Mouse (Mus musculus): Measurements from ENCODE around the gene Shank3. TPM values are rescaled to one million over a fixed set of nuclear protein-coding genes. Genes with fewer than 3 reads are reported as not detected.

Gene Shank3
- polyA plus RNA-seq, 1 experiment = 10.2 TPM

GRCm38 (mm10) chr15:89582494-89582893 lies 83.1 kb downstream of the Shank3 start:
- TF ChIP-seq POLR2A (IDR thresholded peaks at IDR 0.05; ENCODE audit: low read depth, low read length) (no peak), CTCF (IDR thresholded peaks at IDR 0.05; ENCODE audit: extremely low read depth, insufficient read length, insufficient replicate concordance, low read depth, low read length) (no peak)
- Histone ChIP-seq H3K27ac (ENCODE audit: insufficient read depth, low read depth, low read length) (no peak overlapping the region), H3K4me1 (ENCODE audit: control insufficient read depth, insufficient read depth, insufficient read length, low read length) (no peaks in the 10 kb centered on the region), H3K4me3 (ENCODE audit: low read depth, low read length) (no peak overlapping the region), H3K36me3 (ENCODE audit: control insufficient read depth, insufficient read depth, low read length) (no peaks in the 10 kb centered on the region), H3K27me3 (ENCODE audit: control insufficient read depth, insufficient read depth, low read length) (no peaks in the 10 kb centered on the region)
- WGBS = 85% methylated on average over 7 of the region's 7 CpGs

GRCm38 (mm10) chr15:89585101-89585500 lies 85.7 kb downstream of the Shank3 start:
- no peak for TF ChIP-seq POLR2A (IDR thresholded peaks at IDR 0.05; ENCODE audit: low read depth, low read length)
- no peak for TF ChIP-seq CTCF (IDR thresholded peaks at IDR 0.05; ENCODE audit: extremely low read depth, insufficient read length, insufficient replicate concordance, low read depth, low read length)
- no peak overlapping the region for H3K4me3 ChIP-seq (ENCODE audit: low read depth, low read length)
- H3K27ac ChIP-seq (ENCODE audit: insufficient read depth, low read depth, low read length) = no peak overlapping the region
- no peaks in the 10 kb centered on the region for H3K27me3 ChIP-seq (ENCODE audit: control insufficient read depth, insufficient read depth, low read length)
- no peaks in the 10 kb centered on the region for H3K36me3 ChIP-seq (ENCODE audit: control insufficient read depth, insufficient read depth, low read length)
- H3K4me1 ChIP-seq (ENCODE audit: control insufficient read depth, insufficient read depth, insufficient read length, low read length) = no peaks in the 10 kb centered on the region
- 82% methylated on average over 5 of the region's 5 CpGs for WGBS

- Histone ChIP-seq H3K27me3 (ENCODE audit: control insufficient read depth, insufficient read depth, low read length) (no peaks in the 10 kb centered on the region), H3K4me3 (ENCODE audit: low read depth, low read length) (no peak overlapping the region), H3K36me3 (ENCODE audit: control insufficient read depth, insufficient read depth, low read length) (no peaks in the 10 kb centered on the region), H3K4me1 (ENCODE audit: control insufficient read depth, insufficient read depth, insufficient read length, low read length) (no peaks in the 10 kb centered on the region), H3K27ac (ENCODE audit: insufficient read depth, low read depth, low read length) (no peak overlapping the region)
- 84% methylated on average over 11 of the region's 11 CpGs for WGBS
- TF ChIP-seq CTCF (IDR thresholded peaks at IDR 0.05; ENCODE audit: extremely low read depth, insufficient read length, insufficient replicate concordance, low read depth, low read length) = no peak
- TF ChIP-seq POLR2A (IDR thresholded peaks at IDR 0.05; ENCODE audit: low read depth, low read length) = no peak
Observed at GRCm38 (mm10) chr15:89585631-89586030, 86.2 kb downstream of the Shank3 start.

GRCm38 (mm10) chr15:89589146-89589545 lies 89.7 kb downstream of the Shank3 start:
- Histone ChIP-seq H3K4me1 (ENCODE audit: control insufficient read depth, insufficient read depth, insufficient read length, low read length) (peaks cover 2% of the 10 kb centered on the region; the same call in 1 of the 2 replicates), H3K36me3 (ENCODE audit: control insufficient read depth, insufficient read depth, low read length) (no peaks in the 10 kb centered on the region), H3K27me3 (ENCODE audit: control insufficient read depth, insufficient read depth, low read length) (no peaks in the 10 kb centered on the region), H3K27ac (ENCODE audit: insufficient read depth, low read depth, low read length) (no peak overlapping the region), H3K4me3 (ENCODE audit: low read depth, low read length) (no peak overlapping the region)
- TF ChIP-seq CTCF (IDR thresholded peaks at IDR 0.05; ENCODE audit: extremely low read depth, insufficient read length, insufficient replicate concordance, low read depth, low read length) (no peak), POLR2A (IDR thresholded peaks at IDR 0.05; ENCODE audit: low read depth, low read length) (no peak)
- 66% methylated on average over 5 of the region's 5 CpGs for WGBS

DNA sequence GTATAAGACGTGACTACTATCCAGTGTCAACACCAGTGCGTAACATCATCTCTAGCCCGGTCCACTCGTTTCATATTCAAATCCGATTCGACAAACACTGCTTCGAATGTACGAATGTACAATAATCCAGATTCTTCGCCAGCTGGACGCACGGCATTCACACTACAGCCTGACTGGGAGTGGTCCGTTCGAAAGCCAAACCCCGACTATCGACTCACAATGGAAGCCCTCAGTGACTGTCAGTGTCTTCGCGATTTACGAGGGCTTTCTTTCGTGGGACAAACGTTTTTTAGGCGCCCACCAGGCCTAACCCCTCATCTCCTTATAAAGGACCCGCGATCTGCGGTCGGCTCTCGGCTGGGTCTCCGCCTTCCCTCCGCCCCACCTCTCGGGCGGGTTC lies 91.9 kb downstream of the Shank3 start:
- peaks cover 2% of the 10 kb centered on the region; the same call in 1 of the 2 replicates for H3K4me1 ChIP-seq (ENCODE audit: control insufficient read depth, insufficient read depth, insufficient read length, low read length)
- WGBS = 1% methylated on average over 30 of the region's 30 CpGs
- no peaks in the 10 kb centered on the region for H3K36me3 ChIP-seq (ENCODE audit: control insufficient read depth, insufficient read depth, low read length)
- no peaks in the 10 kb centered on the region for H3K27me3 ChIP-seq (ENCODE audit: control insufficient read depth, insufficient read depth, low read length)
- H3K27ac ChIP-seq (ENCODE audit: insufficient read depth, low read depth, low read length) = no peak overlapping the region
- H3K4me3 ChIP-seq (ENCODE audit: low read depth, low read length) = peak overlapping the region; percentile 91
- TF ChIP-seq POLR2A (IDR thresholded peaks at IDR 0.05; ENCODE audit: low read depth, low read length) = no peak

- TF ChIP-seq CTCF (IDR thresholded peaks at IDR 0.05; ENCODE audit: extremely low read depth, insufficient read length, insufficient replicate concordance, low read depth, low read length) (no peak), POLR2A (IDR thresholded peaks at IDR 0.05; ENCODE audit: low read depth, low read length) (peak; percentile 28; the same call in 1 of the 2 replicates)
- Histone ChIP-seq H3K4me1 (ENCODE audit: control insufficient read depth, insufficient read depth, insufficient read length, low read length) (peaks cover 2% of the 10 kb centered on the region; the same call in 1 of the 2 replicates), H3K36me3 (ENCODE audit: control insufficient read depth, insufficient read depth, low read length) (no peaks in the 10 kb centered on the region), H3K4me3 (ENCODE audit: low read depth, low read length) (peak within 1 kb of the TSS; percentile 91), H3K27me3 (ENCODE audit: control insufficient read depth, insufficient read depth, low read length) (no peaks in the 10 kb centered on the region), H3K27ac (ENCODE audit: insufficient read depth, low read depth, low read length) (no peak within 1 kb of the TSS)
- WGBS = under 1% methylated on average over 35 of the region's 35 CpGs
Observed at GRCm38 (mm10) chr15:89591723-89592455, 92.5 kb downstream of the Shank3 start, which contains the start of gene Rabl2. TSS of gene Rabl2 (minus strand) at chr15:89591923.

- no peaks in the 10 kb centered on the region for H3K27me3 ChIP-seq (ENCODE audit: control insufficient read depth, insufficient read depth, low read length)
- no peak overlapping the region for H3K27ac ChIP-seq (ENCODE audit: insufficient read depth, low read depth, low read length)
- TF ChIP-seq POLR2A (IDR thresholded peaks at IDR 0.05; ENCODE audit: low read depth, low read length) (no peak), CTCF (IDR thresholded peaks at IDR 0.05; ENCODE audit: extremely low read depth, insufficient read length, insufficient replicate concordance, low read depth, low read length) (no peak)
- 44% methylated on average over 4 of the region's 4 CpGs for whole genome bisulfite sequencing
- peaks cover 2% of the 10 kb centered on the region; the same call in 1 of the 2 replicates for H3K4me1 ChIP-seq (ENCODE audit: control insufficient read depth, insufficient read depth, insufficient read length, low read length)
- H3K36me3 ChIP-seq (ENCODE audit: control insufficient read depth, insufficient read depth, low read length) = no peaks in the 10 kb centered on the region
- H3K4me3 ChIP-seq (ENCODE audit: low read depth, low read length) = no peak overlapping the region
Observed at GRCm38 (mm10) chr15:89592548-89592947, 93.1 kb downstream of the Shank3 start.
